Mouse (Mus musculus) telencephalon, adult 2 months (tissue): ENCODE results near the gene Sec13.

Source experiments
- DNase-seq: peaks from one replicate; pipeline ENCODE4 v3.0.0-alpha.2; 2011; ENCODE audit warnings: low read depth, low spot score

Sec13 gene

GRCm38 (mm10) chr6:113712718-113713117 lies 27.8 kb downstream of the Sec13 start:
- DNase-seq: no peak

DNA sequence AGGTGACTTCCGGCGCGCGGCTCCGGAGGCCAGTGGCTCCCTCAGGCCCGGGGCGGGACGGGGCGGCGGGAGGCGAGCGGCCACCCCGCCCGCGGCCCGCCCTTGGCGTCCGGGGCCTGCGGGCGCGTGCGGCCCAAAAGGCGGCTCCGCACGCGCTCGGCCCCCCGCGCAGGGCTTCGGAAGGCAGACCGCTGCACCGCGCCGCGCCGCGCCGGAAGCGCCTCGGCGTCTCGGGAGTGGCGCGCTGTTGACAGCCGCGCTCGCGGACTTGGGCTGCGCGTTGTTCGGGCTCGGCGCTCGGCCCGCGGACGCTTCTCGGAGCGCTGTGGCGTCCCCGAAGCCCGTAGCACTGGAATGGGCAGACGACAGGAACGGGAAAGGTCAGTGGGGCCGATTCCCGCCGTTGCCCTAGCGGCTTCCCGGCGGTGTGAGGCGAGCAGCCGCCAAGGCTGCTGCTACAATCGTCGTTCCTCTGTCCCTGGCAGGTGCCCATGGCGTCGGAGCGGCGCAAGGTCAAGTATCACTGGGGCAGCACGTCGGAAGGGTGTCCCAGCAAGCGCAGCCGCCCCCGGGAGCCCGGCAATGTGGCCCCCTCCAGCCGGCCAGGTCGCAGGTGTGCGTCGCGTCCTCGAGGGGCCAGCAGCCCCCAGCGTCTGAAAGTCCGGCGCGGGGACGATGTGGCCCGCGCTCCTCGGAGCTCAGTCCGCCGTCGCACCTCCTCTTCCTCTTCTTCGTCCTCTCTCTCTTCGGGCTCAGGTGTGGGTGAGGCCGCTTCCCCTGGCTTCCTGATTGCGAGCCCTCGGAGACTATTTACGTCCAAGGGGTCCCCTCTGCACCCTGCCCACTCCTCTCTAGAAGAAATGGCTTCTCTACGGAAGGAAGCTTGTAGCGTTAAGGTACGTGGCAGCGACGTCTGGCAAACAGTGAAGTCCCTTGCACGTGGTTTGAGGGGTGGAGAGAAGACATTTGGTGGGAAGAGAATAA lies 43.0 kb downstream of the Sec13 start:
- DNase-seq: no peak

- peak; percentile 98 for DNase-seq
These were observed 43.8 kb downstream of the Sec13 start, which contains the start of gene Tatdn2 for GRCm38 (mm10) chr6:113696582-113697221. Gene Tatdn2 (plus strand): TSS chr6:113697050.

- no peak for DNase-seq
These were observed 44.7 kb downstream of the Sec13 start for GRCm38 (mm10) chr6:113695766-113696355.

DNA sequence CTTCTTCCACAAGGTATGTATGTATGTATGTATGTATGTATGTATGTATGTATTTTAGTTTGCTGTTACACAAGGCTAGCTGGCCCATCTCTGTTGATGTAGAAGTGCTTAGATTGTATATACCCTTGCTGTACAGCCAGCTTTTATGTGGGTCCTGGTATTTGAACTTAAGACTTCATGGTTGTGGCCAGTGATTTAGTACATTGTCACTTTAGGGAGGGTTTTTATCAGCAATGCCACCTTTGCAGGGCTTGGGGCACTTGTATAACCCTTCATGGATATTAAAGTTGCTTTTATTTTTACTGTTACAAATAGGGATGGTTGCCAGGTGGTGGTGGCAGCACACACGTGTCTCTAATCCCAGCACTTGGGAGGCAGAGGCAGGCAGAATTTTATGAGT lies 45.3 kb downstream of the Sec13 start:
- DNase-seq: no peak

GRCm38 (mm10) chr6:113693377-113693776 lies 47.2 kb downstream of the Sec13 start:
- no peak for DNase-seq

DNA sequence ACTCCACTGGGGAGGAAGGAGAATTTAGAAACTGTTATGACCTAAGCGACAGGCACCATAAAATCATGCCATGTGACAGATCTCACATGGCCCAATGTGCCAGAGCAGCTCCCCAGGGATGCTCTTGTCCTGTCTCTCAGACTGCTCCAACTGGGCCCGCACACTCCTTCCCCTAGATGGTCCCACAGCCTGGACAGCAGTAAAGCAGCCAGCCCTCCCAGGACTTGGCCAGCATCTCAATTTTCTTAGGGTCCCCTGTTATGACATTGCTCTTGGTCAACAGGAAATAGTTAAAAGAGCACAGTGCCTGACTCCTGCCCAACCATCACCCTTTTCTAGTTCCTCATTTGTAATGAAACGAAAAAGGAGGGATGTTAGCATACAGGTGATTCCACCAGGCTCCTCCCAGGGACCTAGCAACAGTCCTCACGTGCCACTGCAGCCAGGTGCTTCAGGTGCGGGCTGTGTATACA lies 47.8 kb downstream of the Sec13 start:
- DNase-seq: no peak

- no peak for DNase-seq
These were observed 49.5 kb downstream of the Sec13 start for GRCm38 (mm10) chr6:113691084-113691462.

GRCm38 (mm10) chr6:113690400-113691083 lies 50.0 kb downstream of the Sec13 start:
- no peak for DNase-seq

DNA sequence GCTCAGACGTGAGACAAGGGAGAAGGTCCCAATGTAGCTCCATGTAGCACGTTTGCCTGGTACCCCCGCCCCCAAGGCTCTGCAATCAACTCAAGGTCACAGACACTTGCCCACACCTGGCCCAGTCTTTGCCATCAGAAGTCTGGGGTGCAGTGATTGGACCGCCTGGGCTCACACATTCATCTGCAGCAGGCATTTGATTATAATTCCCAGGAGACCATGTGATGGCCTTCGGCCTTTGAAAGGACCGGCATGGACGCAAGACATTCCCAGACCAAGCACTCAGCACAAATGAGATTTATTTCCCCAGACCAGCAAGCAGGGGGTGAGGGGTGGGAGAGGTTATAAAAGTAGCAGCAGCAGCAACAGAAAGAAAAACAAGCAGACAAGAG lies 50.5 kb downstream of the Sec13 start:
- DNase-seq: no peak

DNA sequence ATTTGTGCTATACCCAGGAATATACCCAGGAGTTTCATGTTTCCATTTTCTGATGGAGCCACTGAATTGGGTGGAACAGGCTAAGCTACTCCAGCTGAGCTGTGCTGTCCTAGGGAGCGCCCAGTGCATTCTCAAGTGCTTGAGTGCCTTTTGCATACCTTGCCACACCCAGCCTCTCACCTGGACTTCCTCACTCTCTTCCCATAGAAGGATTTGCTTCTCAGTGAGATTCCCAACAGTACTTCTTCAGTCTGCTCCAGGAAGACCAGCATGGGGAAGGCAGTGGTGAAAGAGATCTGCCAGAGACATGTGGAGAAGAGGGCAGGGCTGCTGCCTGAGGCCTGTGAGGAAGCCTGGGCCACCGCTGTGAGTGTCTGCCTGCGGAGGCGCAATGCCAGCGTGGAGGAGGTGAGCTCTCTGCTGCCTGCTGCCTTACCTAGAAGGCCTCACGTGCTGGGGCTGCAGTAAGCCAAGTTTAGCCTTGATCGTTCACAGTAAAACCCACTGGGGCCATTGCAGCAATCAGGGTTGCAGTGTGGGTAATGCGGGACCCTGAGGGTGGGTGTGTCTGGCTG lies 53.9 kb downstream of the Sec13 start:
- no peak for DNase-seq

DNA sequence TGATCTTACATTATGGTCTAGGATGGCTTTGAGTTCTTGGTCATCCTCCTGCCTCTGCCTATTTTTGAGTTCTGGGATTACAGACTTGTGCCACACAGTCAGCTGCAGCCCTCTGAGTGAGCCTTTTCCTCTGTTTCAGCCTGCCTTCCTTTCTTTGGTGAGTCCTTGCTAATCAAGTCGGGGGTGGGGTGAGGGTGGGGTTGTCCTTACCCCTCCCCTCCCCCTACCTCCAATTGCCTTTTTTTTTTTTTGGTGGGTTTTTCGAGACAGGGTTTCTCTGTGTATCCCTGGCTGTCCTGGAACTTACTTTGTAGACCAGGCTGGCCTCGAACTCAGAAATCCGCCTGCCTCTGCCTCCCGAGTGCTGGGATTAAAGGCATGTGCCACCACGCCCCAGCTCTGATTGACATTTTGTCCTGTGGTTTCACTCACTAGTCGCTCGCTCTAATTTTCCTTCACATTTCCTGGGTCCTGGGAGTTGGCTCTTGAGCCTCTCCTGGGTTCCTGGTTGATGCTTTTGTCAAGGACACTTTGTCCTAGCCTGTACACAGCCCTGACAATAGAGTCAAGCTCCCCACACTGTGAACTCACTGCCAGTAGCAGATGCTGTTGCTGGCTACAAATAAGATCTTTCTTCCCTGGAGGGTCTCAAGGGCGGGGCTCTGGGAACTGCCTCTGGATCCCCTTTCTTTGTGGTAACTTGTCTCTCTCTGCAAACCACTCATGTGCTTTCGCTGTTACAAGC lies 57.3 kb downstream of the Sec13 start:
- no peak for DNase-seq

GRCm38 (mm10) chr6:113681271-113681670 lies 59.3 kb downstream of the Sec13 start:
- no peak for DNase-seq

GRCm38 (mm10) chr6:113679993-113680566 lies 60.5 kb downstream of the Sec13 start:
- DNase-seq: no peak

GRCm38 (mm10) chr6:113678246-113679012 lies 62.1 kb downstream of the Sec13 start:
- no peak for DNase-seq
